Mouse (Mus musculus): ENCODE measurements around the gene Ccdc120. TPM values are rescaled to one million over a fixed set of nuclear protein-coding genes. Genes with fewer than 3 reads are reported as not detected.
"Not testable (repeated sequence)": the region's sequence is repeated elsewhere in the genome, so short reads cannot be mapped to it uniquely, and the experiment has no call there.

The Ccdc120 gene
- polyA plus RNA-seq, 1 experiment from 2014 or later, result 5.9 TPM

- H3K27me3 ChIP-seq (ENCODE audit: control insufficient read depth, insufficient read depth, low read length); H3K4me1 ChIP-seq (ENCODE audit: control insufficient read depth in 2 of 2, insufficient read depth in 2 of 2, low read length in 2 of 2); H3K4me3 ChIP-seq (ENCODE audit: control insufficient read depth in 1 of 2, insufficient read depth in 1 of 2, low read depth in 1 of 2, low read length in 2 of 2); H3K4me2 ChIP-seq (ENCODE audit: low read length); H3K9me3 ChIP-seq (ENCODE audit: control insufficient read depth, low read length); H3K9ac ChIP-seq (ENCODE audit: low read length); ATAC-seq (ENCODE audit: insufficient number of reproducible peaks, insufficient read depth, low FRiP score, low read depth); H3K27ac ChIP-seq (replicated peaks in 1 of 2; ENCODE audit: control insufficient read depth in 1 of 2, insufficient read depth in 1 of 2, low read depth in 2 of 2, low read length in 2 of 2); H3K36me3 ChIP-seq (ENCODE audit: control insufficient read depth, insufficient read depth, low read length): not testable (repeated sequence)
- 42% methylated on average over 1 of the region's 1 CpGs for WGBS
These were observed 34.6 kb downstream of the Ccdc120 start for GRCm38 (mm10) chrX:7716058-7716457.

DNA sequence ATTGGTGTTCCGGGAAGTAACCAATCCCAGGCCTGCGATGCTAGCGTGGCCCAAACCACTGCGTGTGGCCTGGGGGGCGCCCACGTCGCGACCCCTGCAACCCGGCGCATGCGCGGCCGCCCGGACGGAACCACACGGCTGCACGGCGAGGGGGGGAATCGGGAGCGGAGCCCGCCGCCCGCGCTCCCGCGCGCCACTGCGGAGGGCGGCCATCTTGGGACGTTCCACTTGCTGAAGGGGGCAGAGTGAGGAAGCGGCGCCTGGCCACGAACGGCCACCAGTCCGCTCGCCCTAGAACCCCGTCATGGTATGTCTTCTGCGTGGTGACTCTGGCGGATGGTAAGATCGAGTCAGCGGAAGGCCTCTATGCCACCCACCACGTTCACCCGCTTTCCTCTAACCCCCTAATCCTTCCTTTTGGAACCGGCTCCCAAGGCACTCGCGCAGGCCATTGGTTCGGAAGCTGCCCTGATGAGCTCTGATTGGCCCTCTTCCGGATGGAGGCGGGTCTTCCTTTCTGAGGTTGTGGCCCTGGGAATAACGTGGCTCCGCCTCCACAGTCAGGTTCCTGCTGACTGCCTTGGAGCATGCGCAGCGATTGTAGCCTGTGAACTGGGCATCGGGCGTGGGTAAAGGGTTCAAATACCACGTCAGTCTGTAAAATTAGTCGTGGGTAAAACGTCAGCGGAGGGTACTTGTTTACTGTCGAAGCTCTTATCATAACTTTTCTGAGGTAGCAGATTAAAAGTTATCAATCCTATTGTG, 36.4 kb downstream of the Ccdc120 start, which contains the start of gene Wdr45:
Gene Wdr45, plus strand, starts transcription at position 199 of the 765 bp plus-strand sequence.
- H3K9me3 ChIP-seq (ENCODE audit: control insufficient read depth, low read length); H3K36me3 ChIP-seq (ENCODE audit: control insufficient read depth, insufficient read depth, low read length); H3K27ac ChIP-seq (replicated peaks in 1 of 2; ENCODE audit: control insufficient read depth in 1 of 2, insufficient read depth in 1 of 2, low read depth in 2 of 2, low read length in 2 of 2); H3K27me3 ChIP-seq (ENCODE audit: control insufficient read depth, insufficient read depth, low read length); H3K4me1 ChIP-seq (ENCODE audit: control insufficient read depth in 2 of 2, insufficient read depth in 2 of 2, low read length in 2 of 2): not testable (repeated sequence)
- peak; percentile 95 for ATAC-seq (ENCODE audit: insufficient number of reproducible peaks, insufficient read depth, low FRiP score, low read depth)
- 21% methylated on average over 30 of the region's 60 CpGs for WGBS
- Histone ChIP-seq H3K9ac (ENCODE audit: low read length) (peak within 1 kb of the TSS; percentile 66), H3K4me3 (ENCODE audit: control insufficient read depth in 1 of 2, insufficient read depth in 1 of 2, low read depth in 1 of 2, low read length in 2 of 2) (peak within 1 kb of the TSS; percentile 35 to 39), H3K4me2 (ENCODE audit: low read length) (peak within 1 kb of the TSS; percentile 59)

DNA sequence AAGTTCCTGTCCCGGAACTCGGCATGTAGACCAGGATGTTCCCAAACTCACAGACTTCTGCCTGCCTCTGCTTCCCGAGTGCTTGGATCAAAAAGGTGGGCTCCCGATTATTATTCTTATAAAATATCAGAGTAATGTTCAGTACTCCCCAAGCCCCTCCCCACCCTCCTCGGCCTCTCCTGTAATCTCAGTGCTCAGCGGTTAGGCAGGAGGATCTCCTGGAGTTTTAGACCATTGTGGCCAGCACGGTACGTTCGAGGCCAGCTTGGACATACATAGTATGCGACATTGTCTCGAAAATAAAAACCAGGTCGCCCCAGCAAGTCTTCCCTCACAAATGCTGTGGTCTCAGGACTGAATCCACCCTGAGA, 37.0 kb downstream of the Ccdc120 start:
- peak overlapping the region; percentile 66 for H3K9ac ChIP-seq (ENCODE audit: low read length)
- 37% methylated on average over 5 of the region's 12 CpGs for WGBS
- H3K27ac ChIP-seq (replicated peaks in 1 of 2; ENCODE audit: control insufficient read depth in 1 of 2, insufficient read depth in 1 of 2, low read depth in 2 of 2, low read length in 2 of 2), result not testable (repeated sequence)

GRCm38 (mm10) chrX:7696954-7697381, 53.7 kb downstream of the Ccdc120 start, which contains the start of gene Gpkow:
Gene Gpkow, plus strand, starts transcription at chrX:7697131.
- Histone ChIP-seq H3K4me3 (ENCODE audit: control insufficient read depth in 1 of 2, insufficient read depth in 1 of 2, low read depth in 1 of 2, low read length in 2 of 2) (peak within 1 kb of the TSS; percentile 58 to 63), H3K9me3 (ENCODE audit: control insufficient read depth, low read length) (no peaks in the 10 kb centered on the region), H3K27ac (replicated peaks in 1 of 2; ENCODE audit: control insufficient read depth in 1 of 2, insufficient read depth in 1 of 2, low read depth in 2 of 2, low read length in 2 of 2) (no peak within 1 kb of the TSS; a peak in 1 of 4 replicates), H3K4me2 (ENCODE audit: low read length) (peak within 1 kb of the TSS; percentile 67), H3K27me3 (ENCODE audit: control insufficient read depth, insufficient read depth, low read length) (no peaks in the 10 kb centered on the region), H3K36me3 (ENCODE audit: control insufficient read depth, insufficient read depth, low read length) (peaks cover 22% of the 10 kb centered on the region), H3K4me1 (ENCODE audit: control insufficient read depth in 2 of 2, insufficient read depth in 2 of 2, low read length in 2 of 2) (no peaks in the 10 kb centered on the region), H3K9ac (ENCODE audit: low read length) (peak within 1 kb of the TSS; percentile 76)
- WGBS, result 13% methylated on average over 33 of the region's 33 CpGs
- peak; percentile 88 for ATAC-seq (ENCODE audit: insufficient number of reproducible peaks, insufficient read depth, low FRiP score, low read depth)

More for the DNA sequence above, 37.0 kb downstream of the Ccdc120 start:
- peak overlapping the region; percentile 59 for H3K4me2 ChIP-seq (ENCODE audit: low read length)
- H3K36me3 ChIP-seq (ENCODE audit: control insufficient read depth, insufficient read depth, low read length); H3K9me3 ChIP-seq (ENCODE audit: control insufficient read depth, low read length); H3K4me1 ChIP-seq (ENCODE audit: control insufficient read depth in 2 of 2, insufficient read depth in 2 of 2, low read length in 2 of 2); H3K27me3 ChIP-seq (ENCODE audit: control insufficient read depth, insufficient read depth, low read length): not testable (repeated sequence)
- H3K4me3 ChIP-seq (ENCODE audit: control insufficient read depth in 1 of 2, insufficient read depth in 1 of 2, low read depth in 1 of 2, low read length in 2 of 2), result peak overlapping the region; percentile 35 to 39
- ATAC-seq (ENCODE audit: insufficient number of reproducible peaks, insufficient read depth, low FRiP score, low read depth), result peak; percentile 7; the same call in 1 of the 2 replicates

GRCm38 (mm10) chrX:7696520-7696919, 54.2 kb downstream of the Ccdc120 start:
- Histone ChIP-seq H3K36me3 (ENCODE audit: control insufficient read depth, insufficient read depth, low read length) (peaks cover 17% of the 10 kb centered on the region), H3K4me1 (ENCODE audit: control insufficient read depth in 2 of 2, insufficient read depth in 2 of 2, low read length in 2 of 2) (no peaks in the 10 kb centered on the region), H3K27ac (replicated peaks in 1 of 2; ENCODE audit: control insufficient read depth in 1 of 2, insufficient read depth in 1 of 2, low read depth in 2 of 2, low read length in 2 of 2) (no peak overlapping the region), H3K4me2 (ENCODE audit: low read length) (peak overlapping the region; percentile 53), H3K27me3 (ENCODE audit: control insufficient read depth, insufficient read depth, low read length) (no peaks in the 10 kb centered on the region), H3K9me3 (ENCODE audit: control insufficient read depth, low read length) (no peaks in the 10 kb centered on the region), H3K9ac (ENCODE audit: low read length) (no peak overlapping the region), H3K4me3 (ENCODE audit: control insufficient read depth in 1 of 2, insufficient read depth in 1 of 2, low read depth in 1 of 2, low read length in 2 of 2) (peak overlapping the region in 1 of 2 experiments; percentile 58; a peak in 2 of 4 replicates)
- ATAC-seq (ENCODE audit: insufficient number of reproducible peaks, insufficient read depth, low FRiP score, low read depth), result 0 out of 2 replicates have a peak, but pooled peaks have one; percentile 10
- WGBS, result 40% methylated on average over 6 of the region's 6 CpGs

- WGBS, result 31% methylated on average over 4 of the region's 4 CpGs
- Histone ChIP-seq H3K4me2 (ENCODE audit: low read length) (no peak overlapping the region), H3K4me1 (ENCODE audit: control insufficient read depth in 2 of 2, insufficient read depth in 2 of 2, low read length in 2 of 2) (no peaks in the 10 kb centered on the region), H3K9me3 (ENCODE audit: control insufficient read depth, low read length) (no peaks in the 10 kb centered on the region), H3K27ac (replicated peaks in 1 of 2; ENCODE audit: control insufficient read depth in 1 of 2, insufficient read depth in 1 of 2, low read depth in 2 of 2, low read length in 2 of 2) (no peak overlapping the region), H3K27me3 (ENCODE audit: control insufficient read depth, insufficient read depth, low read length) (no peaks in the 10 kb centered on the region), H3K4me3 (ENCODE audit: control insufficient read depth in 1 of 2, insufficient read depth in 1 of 2, low read depth in 1 of 2, low read length in 2 of 2) (no peak overlapping the region), H3K36me3 (ENCODE audit: control insufficient read depth, insufficient read depth, low read length) (no peaks in the 10 kb centered on the region), H3K9ac (ENCODE audit: low read length) (no peak overlapping the region)
- ATAC-seq (ENCODE audit: insufficient number of reproducible peaks, insufficient read depth, low FRiP score, low read depth), result no peak
These were observed 57.8 kb downstream of the Ccdc120 start for GRCm38 (mm10) chrX:7692862-7693261.

DNA sequence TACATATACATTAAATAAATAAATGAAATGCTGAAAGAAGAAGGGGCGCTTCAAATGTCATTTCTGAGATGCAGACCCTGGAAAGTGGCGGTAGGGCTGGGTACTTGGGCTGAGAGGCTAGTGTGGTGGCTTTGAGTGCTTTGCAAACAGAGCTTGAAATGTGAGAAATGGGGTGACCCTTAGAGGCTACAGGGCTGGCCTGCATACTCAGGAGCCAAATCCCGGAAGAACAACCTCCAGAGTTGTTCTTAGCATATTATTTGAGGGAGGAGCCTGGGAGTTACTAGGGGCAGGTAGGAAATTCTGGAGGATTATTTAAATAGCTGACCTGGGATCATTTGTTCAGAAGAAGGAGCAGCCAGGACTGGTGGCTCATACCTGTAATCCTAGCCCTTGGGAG, 60.2 kb downstream of the Ccdc120 start:
- Histone ChIP-seq H3K4me3 (ENCODE audit: control insufficient read depth in 1 of 2, insufficient read depth in 1 of 2, low read depth in 1 of 2, low read length in 2 of 2) (no peak overlapping the region), H3K36me3 (ENCODE audit: control insufficient read depth, insufficient read depth, low read length) (no peaks in the 10 kb centered on the region), H3K9me3 (ENCODE audit: control insufficient read depth, low read length) (no peaks in the 10 kb centered on the region), H3K9ac (ENCODE audit: low read length) (no peak overlapping the region), H3K4me2 (ENCODE audit: low read length) (no peak overlapping the region), H3K27ac (replicated peaks in 1 of 2; ENCODE audit: control insufficient read depth in 1 of 2, insufficient read depth in 1 of 2, low read depth in 2 of 2, low read length in 2 of 2) (no peak overlapping the region), H3K27me3 (ENCODE audit: control insufficient read depth, insufficient read depth, low read length) (no peaks in the 10 kb centered on the region), H3K4me1 (ENCODE audit: control insufficient read depth in 2 of 2, insufficient read depth in 2 of 2, low read length in 2 of 2) (no peaks in the 10 kb centered on the region)
- no peak for ATAC-seq (ENCODE audit: insufficient number of reproducible peaks, insufficient read depth, low FRiP score, low read depth)
- 56% methylated on average over 3 of the region's 3 CpGs for WGBS
